Mouse (Mus musculus) kidney, postnatal 0 days (tissue): ENCODE data around the gene Tnfsfm13. TPM values are rescaled to one million over a fixed set of nuclear protein-coding genes. Genes with fewer than 3 reads are reported as not detected.
"Not testable (repeated sequence)": the region's sequence is repeated elsewhere in the genome, so short reads cannot be mapped to it uniquely, and the experiment has no call there.

Experiments used
- ATAC-seq: fragments of 200-750 bp; cut with Nextera tagmentation; replicated peaks from 2 replicates; pipeline ENCODE4 v1.8.0; 2017; ENCODE audit warnings: low read depth, moderate number of reproducible peaks, moderate TSS enrichment, moderate library complexity; ENCODE audit not compliant: low FRiP score
- DNase-seq: peaks from one replicate; pipeline ENCODE4 v3.0.0-alpha.2; 2016; ENCODE audit warnings: low spot score
- H3K27ac ChIP-seq: fragments of 300-500 bp; sonication (generic); 2 replicates; pipeline ENCODE4 v1.5.1; 2014; ENCODE audit warnings: mild to moderate bottlenecking
- H3K27me3 ChIP-seq: fragments of 300-500 bp; sonication (generic); 2 replicates; pipeline ENCODE4 v1.6.1; 2014; ENCODE audit warnings: low read length, mixed read lengths; ENCODE audit not compliant: insufficient read depth
- H3K36me3 ChIP-seq: fragments of 300-500 bp; sonication (generic); 2 replicates; pipeline ENCODE4 v1.6.1; 2014; ENCODE audit warnings: low read length, mixed read lengths; ENCODE audit not compliant: insufficient read depth
- H3K4me1 ChIP-seq: fragments of 300-500 bp; sonication (generic); replicated peaks from 2 replicates; pipeline ENCODE4 v1.6.1; 2014; ENCODE audit warnings: antibody characterized with exemption, low read length, mixed read lengths; ENCODE audit not compliant: insufficient read depth
- H3K4me2 ChIP-seq: fragments of 300-500 bp; sonication (generic); 2 replicates; pipeline ENCODE4 v1.6.1; 2014; ENCODE audit warnings: mild to moderate bottlenecking, low read length, moderate library complexity, mixed read lengths
- H3K4me3 ChIP-seq: fragments of 300-500 bp; sonication (generic); replicated peaks from 2 replicates; pipeline ENCODE4 v1.5.1; 2014; ENCODE audit warnings: low read depth, low read length
- H3K9ac ChIP-seq: fragments of 300-500 bp; sonication (generic); 2 replicates; pipeline ENCODE4 v1.6.1; 2014; ENCODE audit warnings: low read depth, low read length
- H3K9me3 ChIP-seq: fragments of 300-500 bp; sonication (generic); replicated peaks from 2 replicates; pipeline ENCODE4 v1.6.1; 2016; ENCODE audit warnings: low read length, inconsistent platforms, mixed read lengths
- CTCF ChIP-seq: IDR thresholded peaks from 2 replicates; pipeline ENCODE4 v1.5.1; 2016; ENCODE audit warnings: antibody characterized with exemption, low read depth, mild to moderate bottlenecking, moderate library complexity
- WGBS: fragments of 180-500 bp; shearing (Covaris S2); extraction: QIAGEN DNeasy Blood & Tissue Kit; methylation state at CpG from one replicate; pipeline ENCODE4 v1.1.7; 2014; 5-methylcytosine and 5-hydroxymethylcytosine counted together
- polyA plus RNA-seq: library from polyadenylated mRNA; unstranded; fragments of >200 nt; fragmentation: Nextera tagmentation; extraction: Ambion mirVana; gene quantifications from 2 replicates; pipeline ENCODE4 v1.2.1, GENCODE M21; 2015

Tnfsfm13 gene
- polyA plus RNA-seq = 8.0 and 8.4 TPM in 2 replicates

DNA sequence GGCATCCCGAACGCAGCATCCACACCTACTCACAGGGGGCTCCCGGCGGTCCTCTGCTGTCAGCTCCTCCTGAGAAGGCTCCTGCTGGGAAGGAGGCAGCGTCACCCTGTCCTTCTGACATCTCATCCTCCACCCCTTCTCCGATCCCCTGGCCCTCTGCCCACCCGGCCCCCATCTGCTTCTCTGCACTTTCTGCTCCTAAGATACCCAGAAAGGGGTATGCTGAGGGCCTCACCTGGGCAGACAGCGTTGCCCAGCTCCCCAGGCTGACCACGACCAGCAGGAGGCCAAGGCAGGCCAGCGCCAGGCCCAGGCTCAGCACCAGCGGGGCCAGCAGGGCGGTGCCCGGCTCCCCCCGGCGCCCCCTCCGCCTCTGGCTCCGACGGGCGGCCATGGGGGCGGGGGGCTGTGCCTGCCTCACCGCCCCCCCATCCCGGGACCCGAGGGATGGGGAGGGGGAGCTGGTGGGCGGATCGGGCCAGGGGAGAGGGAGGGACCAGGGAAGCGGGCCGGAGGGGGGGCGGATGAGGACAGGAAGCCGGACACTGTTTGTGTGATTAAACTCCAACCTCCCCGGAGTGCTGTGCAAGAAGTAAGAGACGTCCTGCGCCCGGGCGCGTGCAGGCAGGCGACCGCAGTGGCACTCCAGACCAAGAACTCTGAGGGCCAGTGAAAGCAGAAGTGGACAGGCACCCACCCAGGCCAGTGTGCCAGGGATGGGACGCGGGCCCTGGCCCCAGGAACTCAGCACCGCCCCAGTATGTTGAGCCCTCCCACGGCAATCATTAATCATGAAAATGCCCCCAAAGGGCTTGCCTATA is at the start of gene Tnfsfm13, which contains the start of gene Tnfsf12:
TSS of gene Tnfsfm13 (minus strand) at position 738 of the 821 bp plus-strand sequence.
TSS of gene Tnfsf12 (minus strand) at position 489 of the 821 bp plus-strand sequence.
- Histone ChIP-seq H3K27ac (peak within 1 kb of the TSS; percentile 88), H3K36me3 (no peaks in the 10 kb centered on the region), H3K4me2 (peak within 1 kb of the TSS; percentile 88), H3K4me1 (peaks cover 14% of the 10 kb centered on the region), H3K9ac (peak within 1 kb of the TSS; percentile 88), H3K4me3 (peak within 1 kb of the TSS; percentile 63), H3K9me3 (no peaks in the 10 kb centered on the region), H3K27me3 (no peaks in the 10 kb centered on the region)
- TF ChIP-seq CTCF = peak; percentile 36; the same call in 1 of the 2 replicates
- ATAC-seq (peak; percentile 69), DNase-seq (peak; percentile 88)
- 2% methylated on average over 40 of the region's 41 CpGs for WGBS

- H3K9ac ChIP-seq, H3K27me3 ChIP-seq, H3K27ac ChIP-seq, H3K9me3 ChIP-seq, H3K4me3 ChIP-seq, H3K4me2 ChIP-seq, ATAC-seq, DNase-seq, H3K4me1 ChIP-seq: not testable (repeated sequence)
- 89% methylated on average over 2 of the region's 3 CpGs for WGBS
- H3K36me3 ChIP-seq = peaks cover 28% of the 10 kb centered on the region
- peak; percentile 48 for TF ChIP-seq CTCF
These were observed 35.5 kb upstream of the Tnfsfm13 start for GRCm38 (mm10) chr11:69731408-69731807.

GRCm38 (mm10) chr11:69729063-69729462 is 33.2 kb upstream of the Tnfsfm13 start:
- Histone ChIP-seq H3K36me3 (0 out of 2 replicates have a peak, but pooled peaks cover 5% of the 10 kb centered on the region), H3K9me3 (no peaks in the 10 kb centered on the region), H3K9ac (no peak overlapping the region), H3K27me3 (no peaks in the 10 kb centered on the region), H3K4me2 (no peak overlapping the region), H3K4me3 (no peak overlapping the region), H3K27ac (no peak overlapping the region), H3K4me1 (no peaks in the 10 kb centered on the region)
- peak; percentile 67 for TF ChIP-seq CTCF
- DNase-seq = peak; percentile 46
- no peak for ATAC-seq
- WGBS = 32% methylated on average over 3 of the region's 3 CpGs

GRCm38 (mm10) chr11:69725951-69726350 is 30.1 kb upstream of the Tnfsfm13 start:
- TF ChIP-seq CTCF = no peak
- H3K27ac ChIP-seq = no peak overlapping the region
- DNase-seq (no peak), ATAC-seq (no peak)
- no peak overlapping the region for H3K4me3 ChIP-seq
- H3K4me1 ChIP-seq = no peaks in the 10 kb centered on the region
- H3K36me3 ChIP-seq = no peaks in the 10 kb centered on the region
- 33% methylated on average over 5 of the region's 5 CpGs for WGBS
- no peak overlapping the region for H3K4me2 ChIP-seq
- no peak overlapping the region for H3K9ac ChIP-seq
- H3K27me3 ChIP-seq = no peaks in the 10 kb centered on the region
- H3K9me3 ChIP-seq = no peaks in the 10 kb centered on the region

DNA sequence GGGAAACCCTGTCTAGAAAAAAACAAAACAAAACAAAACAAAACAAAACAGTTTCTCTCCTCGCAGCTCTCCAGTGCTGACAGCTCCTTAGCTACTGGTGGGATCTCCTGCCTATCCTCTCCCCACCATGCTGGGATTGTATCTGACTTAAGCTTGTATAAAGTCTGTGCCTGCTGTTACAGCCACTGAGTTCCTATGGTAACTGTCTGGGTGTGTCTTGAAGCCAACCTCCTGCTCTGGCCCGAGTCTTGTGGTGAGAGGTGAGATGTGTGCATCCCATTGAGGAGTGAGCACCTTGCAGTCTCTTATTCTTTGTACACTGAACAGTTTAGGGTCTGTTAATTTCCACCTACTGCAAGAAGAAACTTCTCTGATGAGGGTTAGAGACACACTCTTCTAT is 27.2 kb upstream of the Tnfsfm13 start:
- 34% methylated on average over 2 of the region's 2 CpGs for WGBS
- no peak overlapping the region for H3K4me2 ChIP-seq
- no peaks in the 10 kb centered on the region for H3K9me3 ChIP-seq
- H3K9ac ChIP-seq = no peak overlapping the region
- DNase-seq = no peak
- H3K4me3 ChIP-seq = no peak overlapping the region
- no peaks in the 10 kb centered on the region for H3K36me3 ChIP-seq
- H3K27me3 ChIP-seq = no peaks in the 10 kb centered on the region
- no peak overlapping the region for H3K27ac ChIP-seq
- no peaks in the 10 kb centered on the region for H3K4me1 ChIP-seq
- no peak for ATAC-seq
- no peak for TF ChIP-seq CTCF

- no peaks in the 10 kb centered on the region for H3K4me1 ChIP-seq
- no peaks in the 10 kb centered on the region for H3K36me3 ChIP-seq
- no peak overlapping the region for H3K4me3 ChIP-seq
- H3K27me3 ChIP-seq = no peaks in the 10 kb centered on the region
- 49% methylated on average over 6 of the region's 6 CpGs for WGBS
- no peak overlapping the region for H3K4me2 ChIP-seq
- TF ChIP-seq CTCF = no peak
- H3K9me3 ChIP-seq = no peaks in the 10 kb centered on the region
- H3K27ac ChIP-seq = no peak overlapping the region
- ATAC-seq (no peak), DNase-seq (no peak)
- H3K9ac ChIP-seq = no peak overlapping the region
These were observed 25.0 kb upstream of the Tnfsfm13 start for GRCm38 (mm10) chr11:69720852-69721251.
